Mouse (Mus musculus): Measurements from ENCODE around the gene Slc38a4. TPM values are rescaled to one million over a fixed set of nuclear protein-coding genes. Genes with fewer than 3 reads are reported as not detected.

Slc38a4 gene
- polyA plus RNA-seq, 1 experiment from 2014 or later = 3.9 TPM

DNA sequence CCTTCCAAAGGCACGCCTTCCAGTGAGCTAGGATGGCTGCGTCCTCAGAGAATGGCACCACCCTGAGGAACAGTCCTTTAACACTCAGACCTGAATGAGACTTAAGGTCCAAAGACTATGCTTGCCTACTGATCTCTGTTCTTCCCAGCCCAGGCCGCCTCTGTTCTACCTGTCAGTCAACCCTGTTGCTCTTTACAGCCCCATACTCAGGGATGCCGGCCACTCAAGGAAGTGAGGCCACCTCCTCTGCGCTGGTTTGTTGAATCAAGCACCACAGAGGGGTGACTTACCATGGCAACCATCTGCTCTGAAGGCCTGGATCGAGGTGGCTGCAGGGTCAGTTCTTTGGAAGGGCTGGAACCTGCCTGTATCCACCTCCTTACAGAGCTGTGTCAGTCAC, 21.9 kb upstream of the Slc38a4 start:
- Histone ChIP-seq H3K9me3 (ENCODE audit: control insufficient read depth, low read length) (no peaks in the 10 kb centered on the region), H3K4me2 (ENCODE audit: low read length) (no peak overlapping the region), H3K4me1 (ENCODE audit: control insufficient read depth, insufficient read depth, low read length) (no peaks in the 10 kb centered on the region), H3K9ac (replicated peaks; ENCODE audit: low read length) (no peak overlapping the region), H3K27ac (replicated peaks; ENCODE audit: low read depth, low read length) (no peak overlapping the region), H3K36me3 (ENCODE audit: control insufficient read depth, insufficient read depth, low read length) (no peaks in the 10 kb centered on the region), H3K27me3 (ENCODE audit: control insufficient read depth, insufficient read depth, low read length) (no peaks in the 10 kb centered on the region), H3K4me3 (replicated peaks; ENCODE audit: low read depth, low read length) (no peak overlapping the region)
- no peak for DNase-seq
- no peak for ATAC-seq (ENCODE audit: low FRiP score, low TSS enrichment)
- 81% methylated on average over 6 of the region's 6 CpGs for WGBS

GRCm38 (mm10) chr15:97076092-97076491, 20.3 kb upstream of the Slc38a4 start:
- ATAC-seq (ENCODE audit: low FRiP score, low TSS enrichment) (no peak), DNase-seq (no peak)
- Histone ChIP-seq H3K9ac (replicated peaks; ENCODE audit: low read length) (no peak overlapping the region), H3K4me3 (replicated peaks; ENCODE audit: low read depth, low read length) (no peak overlapping the region), H3K36me3 (ENCODE audit: control insufficient read depth, insufficient read depth, low read length) (no peaks in the 10 kb centered on the region), H3K4me2 (ENCODE audit: low read length) (no peak overlapping the region), H3K27me3 (ENCODE audit: control insufficient read depth, insufficient read depth, low read length) (no peaks in the 10 kb centered on the region), H3K4me1 (ENCODE audit: control insufficient read depth, insufficient read depth, low read length) (no peaks in the 10 kb centered on the region), H3K9me3 (ENCODE audit: control insufficient read depth, low read length) (no peaks in the 10 kb centered on the region), H3K27ac (replicated peaks; ENCODE audit: low read depth, low read length) (no peak overlapping the region)
- 64% methylated on average over 3 of the region's 3 CpGs for WGBS

- ATAC-seq (ENCODE audit: low FRiP score, low TSS enrichment) (no peak), DNase-seq (no peak)
- 73% methylated on average over 4 of the region's 4 CpGs for WGBS
- H3K4me2 ChIP-seq (ENCODE audit: low read length) = no peak overlapping the region
- no peaks in the 10 kb centered on the region for H3K27me3 ChIP-seq (ENCODE audit: control insufficient read depth, insufficient read depth, low read length)
- no peak overlapping the region for H3K4me3 ChIP-seq (replicated peaks; ENCODE audit: low read depth, low read length)
- H3K9me3 ChIP-seq (ENCODE audit: control insufficient read depth, low read length) = no peaks in the 10 kb centered on the region
- H3K4me1 ChIP-seq (ENCODE audit: control insufficient read depth, insufficient read depth, low read length) = no peaks in the 10 kb centered on the region
- no peaks in the 10 kb centered on the region for H3K36me3 ChIP-seq (ENCODE audit: control insufficient read depth, insufficient read depth, low read length)
- H3K9ac ChIP-seq (replicated peaks; ENCODE audit: low read length) = no peak overlapping the region
- no peak overlapping the region for H3K27ac ChIP-seq (replicated peaks; ENCODE audit: low read depth, low read length)
Observed at GRCm38 (mm10) chr15:97075240-97075639, 19.5 kb upstream of the Slc38a4 start.

DNA sequence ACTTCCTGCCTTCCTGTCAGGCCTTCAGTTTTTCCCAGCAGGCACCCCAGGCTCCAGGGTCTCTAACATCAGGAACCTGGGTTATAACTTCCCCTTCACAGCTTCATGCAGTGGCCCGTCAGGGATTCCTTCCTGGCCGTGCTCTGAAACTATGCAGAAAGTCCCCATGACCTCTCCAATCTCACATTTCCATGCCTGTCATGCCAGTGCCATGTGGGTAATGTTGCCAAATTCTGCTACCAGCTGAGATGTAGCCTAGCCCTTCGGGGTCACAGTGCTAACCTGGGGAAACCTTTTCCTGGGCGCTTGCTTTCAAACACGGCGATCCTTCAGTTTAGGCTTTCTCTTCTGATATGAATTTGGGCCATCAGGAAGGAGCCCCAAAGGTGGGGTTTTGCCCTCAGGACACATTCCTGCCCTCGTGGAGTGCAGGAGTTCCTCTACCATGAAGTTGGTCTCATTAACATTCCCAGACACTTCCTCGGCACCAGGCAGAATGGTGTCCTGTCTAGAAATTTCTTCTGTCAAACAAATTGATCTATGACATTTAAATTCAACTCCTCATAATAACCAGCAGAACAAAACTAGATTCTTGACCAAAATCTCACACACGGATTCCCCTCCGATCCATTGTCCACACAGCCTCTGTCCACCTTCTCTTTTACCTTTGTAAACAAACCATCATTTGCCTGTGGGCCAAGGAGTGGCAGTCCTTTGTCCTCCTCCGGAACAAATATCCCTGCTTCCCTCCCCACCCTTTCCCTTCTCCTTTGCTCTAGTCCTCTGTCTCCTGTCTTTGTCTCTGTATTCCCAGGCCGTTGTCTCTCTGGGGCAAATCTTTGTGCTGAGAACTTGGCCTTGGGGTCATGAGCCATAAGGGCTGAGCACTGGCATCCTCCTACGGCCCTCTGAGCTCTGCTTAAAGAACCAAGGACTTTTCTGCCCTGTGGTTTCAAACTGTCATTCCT, 17.4 kb upstream of the Slc38a4 start:
- H3K4me1 ChIP-seq (ENCODE audit: control insufficient read depth, insufficient read depth, low read length) = no peaks in the 10 kb centered on the region
- no peak overlapping the region for H3K27ac ChIP-seq (replicated peaks; ENCODE audit: low read depth, low read length)
- DNase-seq = no peak
- no peaks in the 10 kb centered on the region for H3K9me3 ChIP-seq (ENCODE audit: control insufficient read depth, low read length)
- H3K9ac ChIP-seq (replicated peaks; ENCODE audit: low read length) = no peak overlapping the region
- H3K4me2 ChIP-seq (ENCODE audit: low read length) = no peak overlapping the region
- ATAC-seq (ENCODE audit: low FRiP score, low TSS enrichment) = no peak
- H3K36me3 ChIP-seq (ENCODE audit: control insufficient read depth, insufficient read depth, low read length) = no peaks in the 10 kb centered on the region
- no peaks in the 10 kb centered on the region for H3K27me3 ChIP-seq (ENCODE audit: control insufficient read depth, insufficient read depth, low read length)
- H3K4me3 ChIP-seq (replicated peaks; ENCODE audit: low read depth, low read length) = no peak overlapping the region
- WGBS = 74% methylated on average over 13 of the region's 13 CpGs

GRCm38 (mm10) chr15:97067340-97068136, 11.8 kb upstream of the Slc38a4 start:
- Histone ChIP-seq H3K9me3 (ENCODE audit: control insufficient read depth, low read length) (no peaks in the 10 kb centered on the region), H3K27me3 (ENCODE audit: control insufficient read depth, insufficient read depth, low read length) (no peaks in the 10 kb centered on the region), H3K27ac (replicated peaks; ENCODE audit: low read depth, low read length) (no peak overlapping the region), H3K4me3 (replicated peaks; ENCODE audit: low read depth, low read length) (no peak overlapping the region), H3K4me2 (ENCODE audit: low read length) (no peak overlapping the region), H3K4me1 (ENCODE audit: control insufficient read depth, insufficient read depth, low read length) (no peaks in the 10 kb centered on the region), H3K36me3 (ENCODE audit: control insufficient read depth, insufficient read depth, low read length) (no peaks in the 10 kb centered on the region), H3K9ac (replicated peaks; ENCODE audit: low read length) (no peak overlapping the region)
- WGBS = 52% methylated on average over 8 of the region's 8 CpGs
- DNase-seq = peak; percentile 7
- no peak for ATAC-seq (ENCODE audit: low FRiP score, low TSS enrichment)

GRCm38 (mm10) chr15:97066937-97067336, 11.2 kb upstream of the Slc38a4 start:
- H3K9me3 ChIP-seq (ENCODE audit: control insufficient read depth, low read length) = no peaks in the 10 kb centered on the region
- DNase-seq (no peak), ATAC-seq (ENCODE audit: low FRiP score, low TSS enrichment) (no peak)
- 90% methylated on average over 5 of the region's 5 CpGs for WGBS
- no peak overlapping the region for H3K27ac ChIP-seq (replicated peaks; ENCODE audit: low read depth, low read length)
- H3K4me2 ChIP-seq (ENCODE audit: low read length) = no peak overlapping the region
- H3K4me3 ChIP-seq (replicated peaks; ENCODE audit: low read depth, low read length) = no peak overlapping the region
- no peaks in the 10 kb centered on the region for H3K36me3 ChIP-seq (ENCODE audit: control insufficient read depth, insufficient read depth, low read length)
- no peaks in the 10 kb centered on the region for H3K4me1 ChIP-seq (ENCODE audit: control insufficient read depth, insufficient read depth, low read length)
- no peak overlapping the region for H3K9ac ChIP-seq (replicated peaks; ENCODE audit: low read length)
- H3K27me3 ChIP-seq (ENCODE audit: control insufficient read depth, insufficient read depth, low read length) = no peaks in the 10 kb centered on the region

GRCm38 (mm10) chr15:97063211-97063610, 7.5 kb upstream of the Slc38a4 start:
- no peak overlapping the region for H3K9ac ChIP-seq (replicated peaks; ENCODE audit: low read length)
- WGBS = 93% methylated on average over 5 of the region's 5 CpGs
- DNase-seq = no peak
- H3K27me3 ChIP-seq (ENCODE audit: control insufficient read depth, insufficient read depth, low read length) = no peaks in the 10 kb centered on the region
- no peak for ATAC-seq (ENCODE audit: low FRiP score, low TSS enrichment)
- H3K4me2 ChIP-seq (ENCODE audit: low read length) = no peak overlapping the region
- H3K36me3 ChIP-seq (ENCODE audit: control insufficient read depth, insufficient read depth, low read length) = no peaks in the 10 kb centered on the region
- no peaks in the 10 kb centered on the region for H3K4me1 ChIP-seq (ENCODE audit: control insufficient read depth, insufficient read depth, low read length)
- no peaks in the 10 kb centered on the region for H3K9me3 ChIP-seq (ENCODE audit: control insufficient read depth, low read length)
- H3K4me3 ChIP-seq (replicated peaks; ENCODE audit: low read depth, low read length) = no peak overlapping the region
- no peak overlapping the region for H3K27ac ChIP-seq (replicated peaks; ENCODE audit: low read depth, low read length)

DNA sequence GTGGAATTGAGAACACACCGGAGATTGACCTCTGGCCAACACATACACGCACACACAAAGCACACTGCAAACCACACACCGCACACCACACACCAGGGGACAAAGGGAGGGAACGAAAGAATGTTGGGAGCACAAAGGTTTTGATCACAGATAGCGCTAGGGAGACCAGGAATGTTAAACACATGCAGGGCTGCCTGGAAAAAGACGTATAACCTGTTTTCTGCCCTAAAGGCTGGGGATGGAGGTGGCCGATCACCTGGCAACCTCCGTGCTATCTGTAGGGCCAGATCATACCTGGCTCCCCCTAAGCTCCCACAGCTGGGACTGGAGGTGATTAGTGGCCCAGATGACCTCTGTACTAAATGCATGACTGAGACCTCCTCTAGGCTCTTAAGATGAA, 5.2 kb upstream of the Slc38a4 start:
- DNase-seq (no peak), ATAC-seq (ENCODE audit: low FRiP score, low TSS enrichment) (no peak)
- no peaks in the 10 kb centered on the region for H3K4me1 ChIP-seq (ENCODE audit: control insufficient read depth, insufficient read depth, low read length)
- no peak overlapping the region for H3K4me2 ChIP-seq (ENCODE audit: low read length)
- no peak overlapping the region for H3K4me3 ChIP-seq (replicated peaks; ENCODE audit: low read depth, low read length)
- H3K27ac ChIP-seq (replicated peaks; ENCODE audit: low read depth, low read length) = no peak overlapping the region
- no peaks in the 10 kb centered on the region for H3K9me3 ChIP-seq (ENCODE audit: control insufficient read depth, low read length)
- no peaks in the 10 kb centered on the region for H3K27me3 ChIP-seq (ENCODE audit: control insufficient read depth, insufficient read depth, low read length)
- H3K36me3 ChIP-seq (ENCODE audit: control insufficient read depth, insufficient read depth, low read length) = no peaks in the 10 kb centered on the region
- no peak overlapping the region for H3K9ac ChIP-seq (replicated peaks; ENCODE audit: low read length)
- 87% methylated on average over 8 of the region's 8 CpGs for WGBS

All from midbrain, embryonic 14.5 days (tissue).